Mouse (Mus musculus) hindbrain, embryonic 14.5 days (tissue): ENCODE measurements around the gene Aadacl3. TPM values are rescaled to one million over a fixed set of nuclear protein-coding genes. Genes with fewer than 3 reads are reported as not detected.

Experiments
- ATAC-seq: fragments of 200-750 bp; cut with Nextera tagmentation; 2 replicates; pipeline ENCODE4 v1.8.0; 2017; ENCODE audit warnings: moderate number of reproducible peaks, mild to moderate bottlenecking, moderate TSS enrichment, moderate library complexity; ENCODE audit not compliant: low FRiP score
- DNase-seq: peaks from one replicate; pipeline ENCODE4 v3.0.0-alpha.2; 2015; ENCODE audit warnings: low spot score
- H3K27ac ChIP-seq: fragments of 300-500 bp; sonication (generic); 2 replicates; pipeline ENCODE4 v1.5.1; 2014; ENCODE audit warnings: mild to moderate bottlenecking, moderate library complexity
- H3K27me3 ChIP-seq: fragments of 300-500 bp; sonication (generic); 2 replicates; pipeline ENCODE4 v1.6.1; 2014; ENCODE audit warnings: mild to moderate bottlenecking, low read length, mixed read lengths; ENCODE audit not compliant: control insufficient read depth, insufficient read depth
- H3K36me3 ChIP-seq: fragments of 300-500 bp; sonication (generic); replicated peaks from 2 replicates; pipeline ENCODE4 v1.6.1; 2014; ENCODE audit not compliant: control insufficient read depth, insufficient read depth
- H3K4me1 ChIP-seq: fragments of 300-500 bp; sonication (generic); replicated peaks from 2 replicates; pipeline ENCODE4 v1.6.1; 2014; ENCODE audit warnings: antibody characterized with exemption, low read length, mixed read lengths; ENCODE audit not compliant: control insufficient read depth, insufficient read depth
- H3K4me2 ChIP-seq: fragments of 300-500 bp; sonication (generic); replicated peaks from 2 replicates; pipeline ENCODE4 v1.6.1; 2014; ENCODE audit warnings: mild to moderate bottlenecking, moderate library complexity
- H3K4me3 ChIP-seq: fragments of 300-500 bp; sonication (generic); replicated peaks from 2 replicates; pipeline ENCODE4 v1.5.1; 2014; ENCODE audit warnings: mild to moderate bottlenecking, low read length
- H3K9ac ChIP-seq: fragments of 300-500 bp; sonication (generic); 2 replicates; pipeline ENCODE4 v1.6.1; 2014
- H3K9me3 ChIP-seq: fragments of 300-500 bp; sonication (generic); 2 replicates; pipeline ENCODE4 v1.6.1; 2016; ENCODE audit warnings: low read length; ENCODE audit not compliant: control insufficient read depth
- WGBS: fragments of 180-500 bp; shearing (Covaris S2); extraction: QIAGEN DNeasy Blood & Tissue Kit; methylation state at CpG from one replicate; pipeline ENCODE4 v1.1.7; 2014; 5-methylcytosine and 5-hydroxymethylcytosine counted together
- polyA plus RNA-seq: library from polyadenylated mRNA; unstranded; fragments of >200 nt; fragmentation: Nextera tagmentation; extraction: Ambion mirVana; gene quantifications from 2 replicates; pipeline ENCODE4 v1.2.1, GENCODE M21; 2014

Aadacl3 gene
- polyA plus RNA-seq, result not detected in 2 replicates

- H3K4me3 ChIP-seq, result no peak within 1 kb of the TSS
- DNase-seq (no peak), ATAC-seq (no peak)
- H3K36me3 ChIP-seq, result no peaks in the 10 kb centered on the region
- H3K4me1 ChIP-seq, result no peaks in the 10 kb centered on the region
- no peak within 1 kb of the TSS for H3K9ac ChIP-seq
- H3K27me3 ChIP-seq, result no peaks in the 10 kb centered on the region
- no peak within 1 kb of the TSS for H3K27ac ChIP-seq
- 79% methylated on average over 3 of the region's 3 CpGs for WGBS
- H3K4me2 ChIP-seq, result no peak within 1 kb of the TSS
- H3K9me3 ChIP-seq, result peaks cover 29% of the 10 kb centered on the region; the same call in 1 of the 2 replicates
Observed at GRCm38 (mm10) chr4:144463656-144464055, at the start of gene Aadacl3. TSS of gene Aadacl3 (minus strand) at chr4:144463756.

GRCm38 (mm10) chr4:144506518-144506917 lies 43.0 kb upstream of the Aadacl3 start:
- H3K36me3 ChIP-seq, result no peaks in the 10 kb centered on the region
- no peak overlapping the region for H3K9ac ChIP-seq
- ATAC-seq (no peak), DNase-seq (no peak)
- H3K4me1 ChIP-seq, result no peaks in the 10 kb centered on the region
- no peaks in the 10 kb centered on the region for H3K27me3 ChIP-seq
- peaks cover 31% of the 10 kb centered on the region for H3K9me3 ChIP-seq
- H3K4me2 ChIP-seq, result no peak overlapping the region
- WGBS, result 85% methylated on average over 1 of the region's 1 CpGs
- no peak overlapping the region for H3K4me3 ChIP-seq
- H3K27ac ChIP-seq, result no peak overlapping the region

- DNase-seq, result no peak
- H3K4me3 ChIP-seq, result no peak overlapping the region
- H3K36me3 ChIP-seq, result no peaks in the 10 kb centered on the region
- no peaks in the 10 kb centered on the region for H3K27me3 ChIP-seq
- H3K4me1 ChIP-seq, result no peaks in the 10 kb centered on the region
- H3K27ac ChIP-seq, result no peak overlapping the region
- no peak overlapping the region for H3K9ac ChIP-seq
- H3K4me2 ChIP-seq, result no peak overlapping the region
- ATAC-seq, result no peak
- peaks cover 18% of the 10 kb centered on the region for H3K9me3 ChIP-seq
Observed at GRCm38 (mm10) chr4:144493331-144493730, 29.8 kb upstream of the Aadacl3 start.

GRCm38 (mm10) chr4:144468091-144468490 lies 4.5 kb upstream of the Aadacl3 start:
- Histone ChIP-seq H3K9me3 (peaks cover 34% of the 10 kb centered on the region; the same call in 1 of the 2 replicates), H3K27me3 (no peaks in the 10 kb centered on the region), H3K4me2 (no peak overlapping the region), H3K4me3 (no peak overlapping the region), H3K9ac (no peak overlapping the region), H3K4me1 (no peaks in the 10 kb centered on the region), H3K36me3 (no peaks in the 10 kb centered on the region), H3K27ac (no peak overlapping the region)
- ATAC-seq, result no peak
- 75% methylated on average over 1 of the region's 1 CpGs for WGBS
- DNase-seq, result no peak

GRCm38 (mm10) chr4:144465206-144465605 lies 1.6 kb upstream of the Aadacl3 start:
- ATAC-seq, result no peak
- no peak overlapping the region for H3K4me3 ChIP-seq
- peaks cover 29% of the 10 kb centered on the region; the same call in 1 of the 2 replicates for H3K9me3 ChIP-seq
- WGBS, result 91% methylated on average over 2 of the region's 2 CpGs
- H3K27me3 ChIP-seq, result no peaks in the 10 kb centered on the region
- no peaks in the 10 kb centered on the region for H3K4me1 ChIP-seq
- DNase-seq, result no peak
- no peak overlapping the region for H3K9ac ChIP-seq
- H3K4me2 ChIP-seq, result no peak overlapping the region
- no peaks in the 10 kb centered on the region for H3K36me3 ChIP-seq
- H3K27ac ChIP-seq, result no peak overlapping the region

GRCm38 (mm10) chr4:144453217-144453616 lies 10.3 kb downstream of the Aadacl3 start, which contains the start of gene Gm9944:
TSS of gene Gm9944 (minus strand) at chr4:144453317.
- H3K9ac ChIP-seq, result no peak within 1 kb of the TSS
- DNase-seq (no peak), ATAC-seq (no peak)
- H3K27me3 ChIP-seq, result no peaks in the 10 kb centered on the region
- H3K27ac ChIP-seq, result no peak within 1 kb of the TSS
- no peaks in the 10 kb centered on the region for H3K36me3 ChIP-seq
- no peak within 1 kb of the TSS for H3K4me3 ChIP-seq
- H3K4me2 ChIP-seq, result no peak within 1 kb of the TSS
- H3K4me1 ChIP-seq, result no peaks in the 10 kb centered on the region
- 77% methylated on average over 2 of the region's 2 CpGs for WGBS
- peaks cover 30% of the 10 kb centered on the region for H3K9me3 ChIP-seq

GRCm38 (mm10) chr4:144448546-144448945 lies 15.0 kb downstream of the Aadacl3 start:
- H3K9me3 ChIP-seq, result peaks cover 8% of the 10 kb centered on the region; the same call in 1 of the 2 replicates
- H3K4me1 ChIP-seq, result no peaks in the 10 kb centered on the region
- 90% methylated on average over 2 of the region's 2 CpGs for WGBS
- H3K4me3 ChIP-seq, result no peak overlapping the region
- H3K27me3 ChIP-seq, result no peaks in the 10 kb centered on the region
- no peak for DNase-seq
- H3K9ac ChIP-seq, result no peak overlapping the region
- no peak for ATAC-seq
- H3K4me2 ChIP-seq, result no peak overlapping the region
- no peak overlapping the region for H3K27ac ChIP-seq
- no peaks in the 10 kb centered on the region for H3K36me3 ChIP-seq

GRCm38 (mm10) chr4:144441582-144441981 lies 22.0 kb downstream of the Aadacl3 start:
- H3K27me3 ChIP-seq, result no peaks in the 10 kb centered on the region
- no peak overlapping the region for H3K27ac ChIP-seq
- ATAC-seq, result no peak
- no peaks in the 10 kb centered on the region for H3K4me1 ChIP-seq
- no peak overlapping the region for H3K4me3 ChIP-seq
- no peak for DNase-seq
- 70% methylated on average over 1 of the region's 1 CpGs for WGBS
- no peak overlapping the region for H3K4me2 ChIP-seq
- H3K9me3 ChIP-seq, result peaks cover 13% of the 10 kb centered on the region; the same call in 1 of the 2 replicates
- no peaks in the 10 kb centered on the region for H3K36me3 ChIP-seq
- H3K9ac ChIP-seq, result no peak overlapping the region

GRCm38 (mm10) chr4:144441095-144441494 lies 22.5 kb downstream of the Aadacl3 start:
- Histone ChIP-seq H3K36me3 (no peaks in the 10 kb centered on the region), H3K27ac (no peak overlapping the region), H3K4me3 (no peak overlapping the region), H3K4me2 (no peak overlapping the region), H3K4me1 (no peaks in the 10 kb centered on the region), H3K27me3 (no peaks in the 10 kb centered on the region), H3K9ac (no peak overlapping the region), H3K9me3 (peaks cover 13% of the 10 kb centered on the region; the same call in 1 of the 2 replicates)
- WGBS, result 93% methylated on average over 4 of the region's 4 CpGs
- ATAC-seq (no peak), DNase-seq (no peak)

- H3K9me3 ChIP-seq, result peaks cover 13% of the 10 kb centered on the region; the same call in 1 of the 2 replicates
- no peak within 1 kb of the TSS for H3K27ac ChIP-seq
- no peaks in the 10 kb centered on the region for H3K4me1 ChIP-seq
- no peaks in the 10 kb centered on the region for H3K36me3 ChIP-seq
- no peaks in the 10 kb centered on the region for H3K27me3 ChIP-seq
- no peak within 1 kb of the TSS for H3K4me3 ChIP-seq
- ATAC-seq (no peak), DNase-seq (no peak)
- no peak within 1 kb of the TSS for H3K4me2 ChIP-seq
- no peak within 1 kb of the TSS for H3K9ac ChIP-seq
Observed at GRCm38 (mm10) chr4:144438672-144439071, 24.9 kb downstream of the Aadacl3 start, which contains the start of gene 1700012P22Rik. TSS of gene 1700012P22Rik (minus strand) at chr4:144438772.
